Mouse (Mus musculus) MEL (cell line): Measurements from ENCODE around the gene Trim13.

ENCODE experiments used
- BHLHE40 ChIP-seq: IDR thresholded peaks from 2 replicates; pipeline ENCODE4 v1.6.1; 2012; ENCODE audit warnings: low read depth, mild to moderate bottlenecking, inconsistent platforms, low read length, improper control_type of control experiment, borderline replicate concordance
- CHD1 ChIP-seq: IDR thresholded peaks from 2 replicates; pipeline ENCODE4 v1.6.1; 2012; ENCODE audit warnings: low read depth, mild to moderate bottlenecking, inconsistent platforms, low read length, improper control_type of control experiment
- CHD2 ChIP-seq: IDR thresholded peaks from 2 replicates; pipeline ENCODE4 v1.6.1; 2011; ENCODE audit warnings: low read length, improper control_type of control experiment
- CTCF ChIP-seq, 3 experiments: IDR thresholded peaks in 2 of 3; conservative IDR thresholded peaks in 1 of 3; 2 replicates each; pipeline ENCODE4 v1.5.1; 2011 to 2012; ENCODE audit warnings: low read length in 3 of 3, low read depth in 2 of 3, mild to moderate bottlenecking in 2 of 3, improper control_type of control experiment in 1 of 3, inconsistent platforms in 1 of 3, mixed read lengths in 1 of 3, moderate library complexity in 1 of 3; ENCODE audit not compliant: control insufficient read depth in 1 of 3, insufficient read depth in 1 of 3, poor library complexity in 1 of 3, severe bottlenecking in 1 of 3
- EP300 ChIP-seq, 2 experiments: IDR thresholded peaks; 2 replicates each; pipeline ENCODE4 v1.6.1; 2011; ENCODE audit warnings: improper control_type of control experiment in 2 of 2, low read length in 2 of 2, low read depth in 1 of 2, mild to moderate bottlenecking in 1 of 2
- KAT2A ChIP-seq: conservative IDR thresholded peaks from 2 replicates; pipeline ENCODE4 v1.6.1; 2012; ENCODE audit warnings: low read depth, low read length, improper control_type of control experiment, inconsistent platforms
- NRF1 ChIP-seq: IDR thresholded peaks from 2 replicates; pipeline ENCODE4 v1.6.1; 2014; ENCODE audit warnings: low read depth, mild to moderate bottlenecking, inconsistent platforms, low read length, improper control_type of control experiment, moderate library complexity; ENCODE audit not compliant: poor library complexity, insufficient read depth, severe bottlenecking
- POLR2A ChIP-seq, 2 experiments: IDR thresholded peaks; 2 replicates each; pipeline ENCODE4 v1.6.1; 2011 to 2012; ENCODE audit warnings: low read length in 2 of 2, mild to moderate bottlenecking in 2 of 2, control low read depth in 1 of 2, improper control_type of control experiment in 1 of 2, low read depth in 1 of 2, moderate library complexity in 1 of 2; ENCODE audit not compliant: control insufficient read depth in 1 of 2, insufficient read depth in 1 of 2, poor library complexity in 1 of 2
- POLR2AphosphoS2 ChIP-seq: IDR thresholded peaks from 2 replicates; pipeline ENCODE4 v1.6.1; 2011; ENCODE audit warnings: low read length, improper control_type of control experiment
- SIN3A ChIP-seq: IDR thresholded peaks from 2 replicates; pipeline ENCODE4 v1.6.1; 2012; ENCODE audit warnings: low read length, improper control_type of control experiment, inconsistent platforms
- TAL1 ChIP-seq: IDR thresholded peaks from 2 replicates; pipeline ENCODE4 v1.6.1; 2012; ENCODE audit warnings: mild to moderate bottlenecking, inconsistent platforms, low read length, moderate library complexity, mixed read lengths
- TCF12 ChIP-seq: IDR thresholded peaks from 2 replicates; pipeline ENCODE4 v1.6.1; 2014; ENCODE audit warnings: low read depth, mild to moderate bottlenecking, inconsistent platforms, low read length, improper control_type of control experiment, moderate library complexity
- USF1 ChIP-seq: IDR thresholded peaks from 2 replicates; pipeline ENCODE4 v1.6.1; 2014; ENCODE audit warnings: low read depth, mild to moderate bottlenecking, inconsistent platforms, low read length, improper control_type of control experiment, moderate library complexity

GRCm38 (mm10) chr14:61555931-61556288, 42.1 kb upstream of the Trim13 start:
- peak in 1 of 3 experiments; percentile 23; a peak in 1 of 6 replicates for TF ChIP-seq CTCF (IDR thresholded peaks at IDR 0.05 in 2 of 3, conservative IDR thresholded peaks at IDR 0.05 in 1 of 3; ENCODE audit: control insufficient read depth in 1 of 3, insufficient read depth in 1 of 3, low read depth in 2 of 3, low read length in 3 of 3, poor library complexity in 1 of 3, severe bottlenecking in 1 of 3)
- TF ChIP-seq CHD1: no peak
- TF ChIP-seq TCF12: no peak
- no peak for TF ChIP-seq CHD2
- TF ChIP-seq SIN3A: no peak; the same call in 1 of the 2 replicates
- TF ChIP-seq POLR2A (IDR thresholded peaks at IDR 0.05; ENCODE audit: control insufficient read depth in 1 of 2, insufficient read depth in 1 of 2, low read depth in 1 of 2, low read length in 2 of 2, poor library complexity in 1 of 2): no peak
- TF ChIP-seq KAT2A: no peak
- no peak for TF ChIP-seq USF1
- TF ChIP-seq BHLHE40: no peak
- TF ChIP-seq TAL1: no peak
- no peak for TF ChIP-seq POLR2AphosphoS2
- no peak for TF ChIP-seq NRF1
- TF ChIP-seq EP300 (IDR thresholded peaks at IDR 0.05; ENCODE audit: low read depth in 1 of 2, low read length in 2 of 2): no peak
